Mouse (Mus musculus) G1E-ER4 (cell line): ENCODE data around the gene Bysl. TPM values are rescaled to one million over a fixed set of nuclear protein-coding genes. Genes with fewer than 3 reads are reported as not detected.

Source experiments
- GATA1 ChIP-seq: IDR thresholded peaks from one replicate; pipeline ENCODE4 v1.8.0; 2012; ENCODE audit warnings: low read length, inconsistent platforms
- polyA plus RNA-seq: library from polyadenylated mRNA; stranded (reverse); fragments of >175 nt; gene quantifications from 2 replicates; pipeline ENCODE4 v1.2.3, GENCODE M21; 2012

Bysl gene
- polyA plus RNA-seq, 1 experiment, result 67.0 TPM

GRCm38 (mm10) chr17:47597838-47598579 is 13.3 kb downstream of the Bysl start:
- no peak for TF ChIP-seq GATA1

- no peak for TF ChIP-seq GATA1
Measured at GRCm38 (mm10) chr17:47597261-47597660, 14.0 kb downstream of the Bysl start.

- no peak for TF ChIP-seq GATA1
Measured at GRCm38 (mm10) chr17:47596839-47597164, 14.5 kb downstream of the Bysl start.

DNA sequence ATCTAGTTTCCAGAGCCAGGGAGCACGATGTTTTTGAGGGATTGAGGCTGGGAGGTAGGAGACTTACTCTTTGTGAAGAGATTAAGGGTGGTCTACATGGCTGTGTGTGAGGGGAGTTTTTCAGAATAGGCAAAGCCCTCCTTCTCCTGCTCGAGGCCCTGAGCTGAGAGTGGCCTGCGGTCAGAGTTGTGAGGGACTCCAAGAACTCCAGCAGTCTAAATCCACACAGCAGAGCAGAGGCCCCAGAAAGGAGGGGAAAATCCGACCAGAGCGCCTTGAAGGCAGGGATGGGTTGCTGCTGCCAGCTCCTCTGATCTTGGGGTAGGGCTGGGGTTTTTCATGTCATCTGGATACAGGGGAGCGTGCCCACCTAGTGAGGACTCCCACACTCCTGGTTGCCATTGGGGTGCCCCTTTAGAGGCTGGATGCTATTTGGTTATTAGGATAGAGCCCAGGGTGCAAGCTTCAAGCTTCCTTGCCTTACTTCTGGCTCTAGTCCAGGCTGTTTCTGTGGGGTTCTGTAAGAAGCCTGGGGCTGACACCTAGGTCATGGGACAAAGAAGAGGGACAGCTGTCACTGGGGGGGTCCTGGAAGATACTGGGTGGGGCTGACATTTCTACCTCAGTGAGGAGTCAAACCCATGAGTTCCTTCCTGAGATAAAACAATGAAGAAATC is 15.0 kb downstream of the Bysl start:
- no peak for TF ChIP-seq GATA1

- no peak for TF ChIP-seq GATA1
Measured at GRCm38 (mm10) chr17:47595248-47596161, 15.8 kb downstream of the Bysl start.

GRCm38 (mm10) chr17:47594969-47595247 is 16.4 kb downstream of the Bysl start:
- TF ChIP-seq GATA1, result no peak

DNA sequence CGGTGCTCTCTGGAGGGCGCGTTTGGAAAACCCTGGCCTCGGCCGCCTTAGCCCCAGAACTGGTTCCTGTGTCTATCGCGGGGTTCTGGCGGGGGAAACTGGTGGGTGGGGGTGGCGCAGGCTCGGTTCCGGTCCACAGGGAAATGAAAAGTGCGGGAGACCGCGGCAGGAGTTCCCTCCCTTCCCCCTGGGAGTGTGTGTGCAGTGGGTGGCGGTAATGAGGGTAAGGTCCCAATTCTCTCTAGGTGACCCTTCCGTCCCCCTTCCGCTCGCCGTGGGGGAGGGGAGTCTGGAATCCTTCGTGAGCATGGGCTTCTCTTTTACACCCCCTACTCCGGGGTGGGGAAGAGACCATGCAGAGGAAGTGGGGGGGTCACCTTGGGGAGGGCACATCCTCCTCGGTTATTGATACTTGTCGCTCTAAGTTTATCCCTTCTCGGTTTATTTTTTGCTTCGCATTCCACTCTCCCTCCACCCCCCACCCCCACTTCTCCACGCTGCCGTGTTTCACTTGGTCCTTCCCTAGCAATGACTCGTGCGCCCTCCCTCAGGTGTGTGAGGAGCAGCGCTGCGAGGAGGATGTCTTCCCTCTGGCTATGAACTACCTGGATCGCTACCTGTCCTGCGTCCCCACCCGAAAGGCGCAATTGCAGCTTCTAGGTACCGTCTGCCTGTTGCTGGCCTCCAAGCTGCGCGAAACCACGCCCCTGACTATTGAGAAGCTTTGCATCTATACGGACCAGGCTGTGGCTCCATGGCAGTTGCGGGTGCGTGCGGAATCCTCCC is 16.9 kb downstream of the Bysl start:
- no peak for TF ChIP-seq GATA1

DNA sequence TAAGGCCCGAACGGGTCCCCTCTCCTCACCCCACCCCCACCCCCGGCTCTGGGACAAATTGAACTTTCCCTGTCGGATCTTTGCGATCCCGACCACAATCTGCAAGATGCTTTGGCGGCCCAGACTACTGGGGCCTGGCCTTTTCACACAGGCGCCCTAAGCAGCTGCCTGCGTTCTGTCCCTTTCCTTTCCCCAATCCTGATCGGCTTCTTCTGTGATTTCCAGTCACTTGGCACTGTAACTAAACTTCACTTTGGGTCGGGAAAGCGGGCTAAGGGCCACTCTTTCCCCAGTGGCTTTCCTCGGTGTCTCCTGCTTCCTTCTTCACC is 17.5 kb downstream of the Bysl start:
- TF ChIP-seq GATA1, result no peak

GRCm38 (mm10) chr17:47593215-47593853 is 18.0 kb downstream of the Bysl start:
- TF ChIP-seq GATA1, result no peak

- TF ChIP-seq GATA1, result no peak
Measured at GRCm38 (mm10) chr17:47591073-47591472, 20.2 kb downstream of the Bysl start.

GRCm38 (mm10) chr17:47588517-47588916 is 22.8 kb downstream of the Bysl start:
- TF ChIP-seq GATA1, result no peak

- TF ChIP-seq GATA1, result no peak
Measured at GRCm38 (mm10) chr17:47580962-47581361, 30.3 kb downstream of the Bysl start.

DNA sequence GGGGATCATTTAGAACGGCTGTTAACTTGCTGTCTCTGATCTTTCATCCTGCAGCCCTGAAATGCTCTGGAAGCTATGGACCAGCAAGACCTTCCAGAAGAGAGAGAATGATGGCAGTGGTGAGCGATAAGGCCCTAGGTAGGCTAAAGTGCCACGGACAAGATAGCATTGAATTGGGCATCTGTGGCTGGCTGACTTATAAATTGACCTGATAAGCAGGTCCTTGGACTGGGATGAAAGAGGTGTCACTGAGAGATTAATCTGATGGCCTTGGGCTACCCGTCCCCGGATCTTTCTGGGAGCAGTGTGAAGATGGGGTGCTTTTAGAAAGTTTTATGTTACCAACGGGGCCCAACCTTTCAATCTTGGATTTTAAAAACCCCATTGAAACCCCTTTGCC is 32.6 kb downstream of the Bysl start:
- peak; percentile 78 for TF ChIP-seq GATA1

- no peak for TF ChIP-seq GATA1
Measured at GRCm38 (mm10) chr17:47574830-47575229, 36.5 kb downstream of the Bysl start.

DNA sequence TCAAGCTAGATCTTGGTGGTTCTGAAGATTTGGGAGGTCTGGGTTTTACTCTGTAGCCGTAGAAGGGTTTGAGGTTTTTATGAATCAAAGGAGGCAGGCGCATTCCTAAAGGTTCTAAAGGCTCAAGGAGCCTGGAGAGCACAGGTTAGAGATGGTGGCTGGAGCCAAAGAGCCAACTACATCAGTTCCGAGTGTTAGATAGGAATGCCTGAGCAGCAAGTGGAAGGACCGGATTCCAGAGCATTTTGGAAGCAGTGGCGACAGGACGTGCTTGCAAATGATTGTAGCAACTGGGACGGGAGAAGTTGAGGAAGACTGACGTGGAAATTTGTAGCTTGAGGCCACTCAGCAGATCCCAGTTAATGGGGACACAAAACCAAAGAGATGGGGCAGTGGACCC is 37.3 kb downstream of the Bysl start:
- no peak for TF ChIP-seq GATA1
